Mouse (Mus musculus) induced T-regulatory cell, adult 2 months (primary cell): Measurements from ENCODE around the gene Gzme.
"Not testable (repeated sequence)": the region's sequence is repeated elsewhere in the genome, so short reads cannot be mapped to it uniquely, and the experiment has no call there.

ENCODE experiments used
- DNase-seq: peaks from one replicate; pipeline ENCODE4 v3.0.0-alpha.2; 2012; ENCODE audit warnings: low read depth

Gene Gzme

DNA sequence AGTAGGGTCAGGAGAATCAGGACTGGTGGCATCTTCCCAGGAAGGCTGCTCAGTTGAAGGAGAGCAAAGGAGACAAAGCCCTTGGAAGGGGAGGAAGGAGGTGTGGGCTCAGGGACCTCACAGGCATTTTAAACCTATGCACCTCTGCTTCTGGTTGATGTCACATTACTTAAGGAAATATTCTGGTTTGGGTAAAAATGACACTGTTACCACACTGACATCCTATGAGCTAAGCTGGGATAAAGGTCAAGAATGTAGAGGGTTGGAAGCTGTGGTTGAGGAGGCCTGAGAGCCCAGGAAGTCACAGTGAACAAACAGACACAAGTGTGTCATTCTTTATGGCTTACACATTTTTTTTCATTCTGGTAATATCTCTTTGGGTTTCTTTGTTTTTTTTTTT, at the start of gene Gzme:
Gzme (minus strand) TSS at position 101 of the 400 bp plus-strand sequence.
- DNase-seq, result no peak

- DNase-seq, result no peak
These were observed 47.6 kb upstream of the Gzme start for GRCm38 (mm10) chr14:56168009-56168408.

- DNase-seq, result no peak
These were observed 41.7 kb upstream of the Gzme start for GRCm38 (mm10) chr14:56162109-56162508.

GRCm38 (mm10) chr14:56159479-56159878, 39.1 kb upstream of the Gzme start, which contains the start of gene Gzmg:
Gene Gzmg, minus strand, starts transcription at chr14:56159579.
- DNase-seq, result not testable (repeated sequence)

GRCm38 (mm10) chr14:56155340-56155739, 34.9 kb upstream of the Gzme start:
- peak; percentile 36 for DNase-seq

- DNase-seq, result not testable (repeated sequence)
These were observed 13.2 kb upstream of the Gzme start for GRCm38 (mm10) chr14:56133675-56134074.

- DNase-seq, result not testable (repeated sequence)
These were observed 12.1 kb upstream of the Gzme start, which contains the start of gene Gzmd for GRCm38 (mm10) chr14:56132508-56132907. Gene Gzmd, minus strand, starts transcription at chr14:56132608.

GRCm38 (mm10) chr14:56128341-56128740, 7.9 kb upstream of the Gzme start:
- peak; percentile 23 for DNase-seq

GRCm38 (mm10) chr14:56123516-56123915, 3.1 kb upstream of the Gzme start:
- DNase-seq, result no peak

DNA sequence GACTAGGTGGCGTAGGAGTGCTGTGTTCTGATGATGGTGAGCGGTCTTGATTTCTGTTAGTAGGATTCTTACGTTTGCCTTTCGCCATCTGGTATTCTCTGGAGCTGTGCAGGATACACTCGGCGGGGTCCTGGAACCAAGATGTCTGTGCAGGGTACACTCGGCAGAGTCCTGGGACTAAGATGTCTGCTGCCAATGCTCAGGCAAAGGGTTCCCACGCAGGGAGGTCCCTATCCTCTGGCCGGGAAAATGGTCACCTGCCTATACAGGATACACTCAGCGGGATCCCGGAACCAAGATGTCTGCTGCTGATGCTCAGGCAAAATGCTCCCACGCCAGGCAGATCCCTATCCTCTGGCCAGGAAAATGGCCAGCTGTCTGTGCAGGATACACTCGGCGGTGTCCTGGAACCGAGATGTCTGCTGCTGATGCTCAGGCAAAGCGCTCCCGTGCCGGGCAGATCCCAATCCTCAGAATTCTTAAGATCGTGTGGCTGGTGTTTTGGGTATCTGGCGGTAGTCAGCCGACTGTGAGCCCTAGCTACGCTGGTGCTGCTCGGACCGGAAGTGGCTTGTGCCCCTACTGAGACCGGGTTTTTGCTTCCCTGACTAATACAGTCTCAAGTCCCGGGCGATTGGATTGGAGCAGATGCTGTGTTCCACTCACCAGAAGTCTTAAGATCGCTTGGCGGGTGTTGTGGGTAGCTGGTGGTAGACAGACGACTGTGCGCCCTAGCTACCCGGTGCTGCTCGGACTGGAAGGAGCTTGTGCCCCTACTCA, 4.7 kb downstream of the Gzme start:
- DNase-seq, result not testable (repeated sequence)

DNA sequence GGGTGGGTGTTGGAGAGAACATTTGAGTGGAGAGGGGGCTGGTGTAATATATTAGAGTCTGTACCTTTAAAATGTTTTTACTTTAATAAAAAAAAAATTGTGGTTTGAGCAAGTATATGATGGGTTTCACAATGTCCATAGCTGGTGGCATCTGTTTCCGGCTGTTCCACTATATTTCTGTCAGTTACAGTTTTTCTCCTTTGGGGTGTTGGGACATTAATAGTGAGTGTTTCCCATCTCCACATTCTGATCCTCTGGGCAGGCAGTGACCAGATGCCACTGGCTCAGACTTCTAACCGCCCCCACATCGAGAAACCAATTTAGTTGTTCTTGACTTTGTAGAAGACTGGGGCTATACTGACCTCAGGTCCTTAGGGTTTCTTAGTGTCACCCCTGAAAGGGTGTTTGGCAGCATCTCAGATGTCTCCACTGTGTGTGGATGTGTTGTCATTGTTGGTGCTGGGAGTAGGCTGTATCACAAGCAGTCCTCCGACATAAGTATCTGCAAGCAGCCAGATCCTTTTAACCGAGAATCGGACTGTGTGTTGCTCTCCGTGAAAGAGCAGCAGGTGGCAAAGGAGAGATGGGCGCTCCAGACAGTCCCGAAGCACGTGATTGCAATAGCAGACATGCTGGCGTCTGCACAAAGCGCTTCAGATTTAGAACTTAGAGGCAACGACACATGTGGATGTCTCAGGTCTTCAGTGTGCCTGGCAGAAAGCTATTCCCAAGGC, 14.8 kb downstream of the Gzme start:
- DNase-seq, result no peak

DNA sequence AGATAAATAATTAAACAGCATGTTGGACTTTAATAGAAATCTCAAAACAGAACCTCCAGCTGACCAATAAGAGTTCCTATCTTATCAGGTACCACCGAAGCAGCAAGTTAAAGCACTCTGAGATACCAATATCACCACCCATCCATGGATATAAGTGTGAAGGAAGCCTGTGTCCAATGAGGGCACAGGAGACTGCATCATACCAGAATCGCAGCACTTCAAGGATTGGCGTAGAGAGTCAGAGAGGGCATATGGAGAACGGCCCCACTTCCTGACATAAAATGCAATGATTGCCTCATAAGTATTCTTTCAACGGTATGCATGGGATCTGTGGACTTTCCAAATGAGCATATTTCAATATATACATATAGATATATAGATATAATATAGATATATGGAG, 15.4 kb downstream of the Gzme start:
- no peak for DNase-seq

- no peak for DNase-seq
These were observed 17.0 kb downstream of the Gzme start for GRCm38 (mm10) chr14:56103452-56103851.

DNA sequence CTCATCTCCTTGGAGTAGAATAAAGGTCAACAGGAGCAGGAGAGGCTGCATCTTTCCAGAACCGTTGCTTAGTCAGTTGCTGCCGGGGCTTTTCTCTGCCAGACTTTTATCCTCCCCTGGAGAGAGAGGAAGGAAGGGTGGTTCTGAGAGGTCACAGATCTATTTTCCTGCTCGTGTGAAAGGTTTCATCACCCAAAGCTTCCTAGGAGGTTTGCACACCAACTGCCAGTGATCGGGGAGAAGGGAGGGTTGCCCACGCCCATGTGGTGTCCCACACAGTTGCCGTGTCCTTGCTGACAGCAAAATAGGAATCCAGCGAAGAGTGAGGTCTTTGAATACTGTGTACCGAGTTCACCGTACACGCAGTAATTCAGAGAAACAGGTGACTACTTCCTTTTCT, 18.0 kb downstream of the Gzme start, which contains the start of gene Ctsg:
Ctsg (minus strand) TSS at position 189 of the 400 bp plus-strand sequence.
- DNase-seq, result no peak

GRCm38 (mm10) chr14:56098940-56099339, 21.5 kb downstream of the Gzme start:
- DNase-seq, result peak; percentile 43

- DNase-seq, result no peak
These were observed 22.8 kb downstream of the Gzme start for GRCm38 (mm10) chr14:56097597-56097996.

GRCm38 (mm10) chr14:56093353-56093752, 27.1 kb downstream of the Gzme start:
- no peak for DNase-seq

- DNase-seq, result no peak
These were observed 33.7 kb downstream of the Gzme start for GRCm38 (mm10) chr14:56086711-56087110.

- DNase-seq, result no peak
These were observed 35.3 kb downstream of the Gzme start, which contains the start of gene Mcpt8 for GRCm38 (mm10) chr14:56085167-56085566. Gene Mcpt8, minus strand, starts transcription at chr14:56085273.

- no peak for DNase-seq
These were observed 38.4 kb downstream of the Gzme start for GRCm38 (mm10) chr14:56082016-56082415.
